Mouse (Mus musculus) hindbrain, embryonic 15.5 days (tissue): ENCODE measurements around the gene Bard1. TPM values are rescaled to one million over a fixed set of nuclear protein-coding genes. Genes with fewer than 3 reads are reported as not detected.

Experiments
- ATAC-seq: fragments of 200-750 bp; cut with Nextera tagmentation; 2 replicates; pipeline ENCODE4 v1.8.0; 2017; ENCODE audit warnings: low read depth, moderate number of reproducible peaks, moderate TSS enrichment; ENCODE audit not compliant: low FRiP score
- H3K27ac ChIP-seq: fragments of 300-500 bp; sonication (generic); replicated peaks from 2 replicates; pipeline ENCODE4 v1.5.1; 2015; ENCODE audit warnings: mild to moderate bottlenecking, inconsistent platforms
- H3K27me3 ChIP-seq: fragments of 300-500 bp; sonication (generic); 2 replicates; pipeline ENCODE4 v1.6.1; 2015; ENCODE audit warnings: control low read depth, inconsistent platforms
- H3K36me3 ChIP-seq: fragments of 300-500 bp; sonication (generic); 2 replicates; pipeline ENCODE4 v1.6.1; 2015; ENCODE audit warnings: control low read depth, inconsistent platforms
- H3K4me1 ChIP-seq: fragments of 300-500 bp; sonication (generic); replicated peaks from 2 replicates; pipeline ENCODE4 v1.6.1; 2015; ENCODE audit warnings: control low read depth, inconsistent platforms
- H3K4me2 ChIP-seq: fragments of 300-500 bp; sonication (generic); 2 replicates; pipeline ENCODE4 v1.6.1; 2015; ENCODE audit warnings: moderate library complexity, mild to moderate bottlenecking, inconsistent platforms
- H3K4me3 ChIP-seq: fragments of 300-500 bp; sonication (generic); 2 replicates; pipeline ENCODE4 v1.5.1; 2015; ENCODE audit warnings: mild to moderate bottlenecking, inconsistent platforms
- H3K9ac ChIP-seq: fragments of 300-500 bp; sonication (generic); 2 replicates; pipeline ENCODE4 v1.6.1; 2015; ENCODE audit warnings: inconsistent platforms
- H3K9me3 ChIP-seq: fragments of 300-500 bp; sonication (generic); 2 replicates; pipeline ENCODE4 v1.6.1; 2016; ENCODE audit warnings: control low read depth, inconsistent platforms
- WGBS: fragments of 180-500 bp; shearing (Covaris S2); methylation state at CpG from one replicate; pipeline ENCODE4 v1.1.7; 2015; 5-methylcytosine and 5-hydroxymethylcytosine counted together
- polyA plus RNA-seq: library from polyadenylated mRNA; unstranded; fragments of >200 nt; fragmentation: Nextera tagmentation; extraction: Ambion mirVana; gene quantifications from 2 replicates; pipeline ENCODE4 v1.2.1, GENCODE M21; 2015

The Bard1 gene
- polyA plus RNA-seq, 1 experiment from 2014 or later, result 0.69 TPM

DNA sequence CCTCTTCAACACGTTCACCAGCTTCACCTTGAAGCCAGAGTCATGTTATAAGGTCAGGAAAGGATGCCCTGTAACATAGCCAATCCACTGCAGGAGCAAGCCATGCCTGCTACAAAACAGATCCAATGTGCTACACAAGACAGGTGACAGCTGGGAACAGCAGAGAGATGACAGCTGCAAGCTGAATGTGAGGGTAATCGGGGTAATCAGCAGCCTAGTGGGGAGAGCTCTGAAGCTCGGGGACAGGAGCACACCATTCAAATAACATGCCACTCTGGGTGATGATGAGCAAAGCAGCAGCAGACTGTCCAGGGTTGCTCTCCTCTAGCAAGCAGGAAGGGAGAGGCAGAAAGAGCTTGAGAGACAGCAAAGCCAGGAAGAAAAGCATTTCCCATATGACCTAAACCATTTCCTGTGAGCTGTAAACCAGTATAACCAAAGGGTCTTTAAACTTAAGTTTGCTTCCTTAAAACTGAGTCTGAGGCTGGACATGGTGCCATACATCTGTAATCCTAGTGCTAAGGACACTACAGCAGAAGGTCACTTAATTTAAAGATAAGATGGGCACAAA, 2.9 kb downstream of the Bard1 start:
- whole genome bisulfite sequencing, result 33% methylated on average over 3 of the region's 3 CpGs
- H3K36me3 ChIP-seq, result no peaks in the 10 kb centered on the region
- no peak overlapping the region for H3K4me2 ChIP-seq

DNA sequence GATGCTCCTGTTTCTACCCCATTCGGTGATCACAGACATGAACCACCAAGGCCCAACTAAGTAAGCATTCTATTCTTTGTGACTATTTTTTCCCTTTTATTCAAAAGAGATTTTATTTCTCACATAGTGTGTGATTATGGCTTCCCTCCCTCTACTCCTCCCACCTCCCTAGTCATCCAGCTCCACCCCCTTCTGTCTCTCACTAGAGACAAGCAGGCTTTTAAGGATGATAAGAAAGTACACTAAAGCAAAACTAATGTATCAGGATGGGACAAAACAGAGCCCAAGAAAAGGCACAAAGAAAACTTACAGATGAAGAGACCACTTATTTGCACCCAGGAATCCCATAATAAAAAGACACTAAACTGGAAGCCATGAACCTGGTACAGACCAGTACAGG, 6.9 kb downstream of the Bard1 start:
- Histone ChIP-seq H3K27me3 (no peaks in the 10 kb centered on the region), H3K27ac (no peak overlapping the region), H3K9ac (no peak overlapping the region), H3K9me3 (no peaks in the 10 kb centered on the region), H3K36me3 (no peaks in the 10 kb centered on the region), H3K4me1 (0 out of 2 replicates have a peak, but pooled peaks cover 5% of the 10 kb centered on the region), H3K4me2 (no peak overlapping the region), H3K4me3 (no peak overlapping the region)
- WGBS, result 96% methylated on average over 1 of the region's 1 CpGs
- no peak for ATAC-seq

More for the DNA sequence above, 2.9 kb downstream of the Bard1 start:
- no peak for ATAC-seq
- no peak overlapping the region for H3K4me3 ChIP-seq
- no peak overlapping the region for H3K9ac ChIP-seq
- H3K27me3 ChIP-seq, result no peaks in the 10 kb centered on the region
- H3K9me3 ChIP-seq, result no peaks in the 10 kb centered on the region
- peaks cover 12% of the 10 kb centered on the region for H3K4me1 ChIP-seq
- H3K27ac ChIP-seq, result no peak overlapping the region

DNA sequence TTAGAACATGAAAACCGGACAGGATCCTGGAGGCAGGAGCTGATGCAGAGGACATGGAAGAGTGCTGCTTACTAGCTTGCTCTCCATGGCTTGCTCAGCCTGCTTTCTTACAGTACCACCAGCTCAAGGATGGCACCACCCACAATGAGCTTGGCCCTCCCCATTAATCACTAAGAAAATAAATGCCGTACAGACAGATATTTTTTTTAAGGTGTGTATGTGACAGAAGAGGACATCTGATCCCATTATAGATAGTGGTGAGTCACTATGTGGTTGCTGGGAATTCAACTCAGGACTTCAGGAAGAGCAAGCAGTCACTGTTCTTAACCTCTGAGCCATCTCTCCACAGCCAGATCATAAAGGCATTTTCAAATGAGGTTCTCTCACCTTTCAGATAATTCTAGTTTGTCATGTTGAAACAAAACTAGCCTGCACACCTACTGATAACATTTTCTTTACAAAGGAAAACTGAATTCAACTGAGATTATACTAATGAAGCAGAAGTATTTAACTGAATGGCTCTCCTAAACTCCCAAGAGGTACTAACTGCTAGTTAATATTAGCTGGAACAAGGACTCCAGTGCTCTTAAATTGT, 7.6 kb downstream of the Bard1 start:
- no peak overlapping the region for H3K4me2 ChIP-seq
- no peak overlapping the region for H3K9ac ChIP-seq
- no peak overlapping the region for H3K4me3 ChIP-seq
- H3K27ac ChIP-seq, result no peak overlapping the region
- no peak for ATAC-seq
- 0 out of 2 replicates have a peak, but pooled peaks cover 5% of the 10 kb centered on the region for H3K4me1 ChIP-seq
- no peaks in the 10 kb centered on the region for H3K36me3 ChIP-seq
- H3K9me3 ChIP-seq, result no peaks in the 10 kb centered on the region
- no peaks in the 10 kb centered on the region for H3K27me3 ChIP-seq
- 86% methylated on average over 2 of the region's 2 CpGs for WGBS

DNA sequence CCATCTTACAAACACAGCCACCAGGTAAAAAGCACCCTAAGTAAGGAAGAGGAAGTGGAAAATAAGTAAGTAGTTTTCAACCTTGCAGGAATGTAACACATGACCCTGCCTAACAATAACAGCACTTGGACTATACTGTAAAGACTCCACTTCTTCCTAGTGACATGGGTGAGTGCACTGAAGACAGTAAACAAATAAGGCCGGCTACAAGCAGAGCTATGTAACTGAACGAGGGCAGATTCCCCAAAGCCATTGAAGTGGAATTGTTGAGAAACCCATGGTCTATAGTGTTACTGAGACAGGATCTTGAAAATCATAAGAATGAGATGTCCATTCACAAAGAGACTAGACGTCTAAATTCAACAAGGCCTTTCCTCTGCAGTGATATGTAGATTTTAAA, 27.3 kb downstream of the Bard1 start:
- Histone ChIP-seq H3K9me3 (no peaks in the 10 kb centered on the region), H3K4me3 (no peak overlapping the region), H3K27ac (no peak overlapping the region), H3K36me3 (no peaks in the 10 kb centered on the region), H3K4me2 (no peak overlapping the region), H3K9ac (no peak overlapping the region), H3K4me1 (no peaks in the 10 kb centered on the region), H3K27me3 (no peaks in the 10 kb centered on the region)
- no peak for ATAC-seq
- WGBS, result 64% methylated on average over 3 of the region's 3 CpGs

DNA sequence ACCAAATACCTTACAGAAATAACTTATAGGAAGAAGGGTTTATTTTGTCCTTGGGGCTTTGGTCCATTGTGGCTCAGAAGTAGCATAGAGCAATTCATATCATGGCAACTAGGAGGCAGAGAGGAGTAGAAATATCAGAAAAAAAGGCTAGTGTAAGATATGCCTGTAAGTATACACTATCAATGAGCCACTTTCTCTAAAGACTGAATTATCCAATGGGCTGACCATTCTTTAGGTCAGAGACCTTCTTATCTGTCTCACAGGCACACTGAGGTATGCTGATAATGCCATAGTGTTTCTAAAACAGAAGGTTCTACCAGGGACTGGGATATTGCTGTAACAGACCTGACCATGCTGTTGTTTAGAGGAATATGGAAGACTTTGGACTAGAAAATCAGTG, 32.2 kb downstream of the Bard1 start:
- no peak for ATAC-seq
- H3K36me3 ChIP-seq, result no peaks in the 10 kb centered on the region
- no peaks in the 10 kb centered on the region for H3K27me3 ChIP-seq
- H3K4me2 ChIP-seq, result no peak overlapping the region
- no peak overlapping the region for H3K4me3 ChIP-seq
- H3K9ac ChIP-seq, result no peak overlapping the region
- no peaks in the 10 kb centered on the region for H3K4me1 ChIP-seq
- no peaks in the 10 kb centered on the region for H3K9me3 ChIP-seq
- H3K27ac ChIP-seq, result no peak overlapping the region

DNA sequence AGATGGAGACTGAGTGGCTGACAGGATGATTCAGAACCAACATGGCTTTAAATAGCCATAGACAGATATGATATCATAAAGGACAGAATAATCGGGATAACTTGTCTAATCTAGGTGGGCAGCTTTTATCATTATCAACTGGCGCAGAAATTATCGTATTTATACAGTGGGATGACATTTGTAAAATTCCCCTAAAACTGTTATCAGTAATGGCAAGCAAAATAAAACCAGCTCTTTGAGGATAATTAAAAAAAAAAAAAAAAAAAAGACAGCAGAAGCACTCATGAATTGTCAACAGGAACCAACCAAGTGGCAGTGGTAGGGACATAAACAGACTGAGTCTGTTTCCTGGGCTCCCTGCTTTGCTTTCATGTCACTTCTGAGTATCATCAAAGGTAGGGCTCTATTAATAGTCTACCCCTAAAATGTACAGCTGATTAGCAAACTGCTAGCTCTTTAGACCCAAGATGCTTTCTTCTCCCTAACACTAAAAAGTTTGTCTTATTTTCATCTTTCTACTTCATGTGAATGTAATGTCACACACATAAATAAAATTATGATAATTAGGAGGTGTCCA, 34.1 kb downstream of the Bard1 start:
- no peak overlapping the region for H3K9ac ChIP-seq
- no peak overlapping the region for H3K4me2 ChIP-seq
- H3K27ac ChIP-seq, result no peak overlapping the region
- H3K4me3 ChIP-seq, result no peak overlapping the region
- no peaks in the 10 kb centered on the region for H3K36me3 ChIP-seq
- no peaks in the 10 kb centered on the region for H3K27me3 ChIP-seq
- no peaks in the 10 kb centered on the region for H3K4me1 ChIP-seq
- WGBS, result 93% methylated on average over 3 of the region's 3 CpGs
- no peak for ATAC-seq
- no peaks in the 10 kb centered on the region for H3K9me3 ChIP-seq

DNA sequence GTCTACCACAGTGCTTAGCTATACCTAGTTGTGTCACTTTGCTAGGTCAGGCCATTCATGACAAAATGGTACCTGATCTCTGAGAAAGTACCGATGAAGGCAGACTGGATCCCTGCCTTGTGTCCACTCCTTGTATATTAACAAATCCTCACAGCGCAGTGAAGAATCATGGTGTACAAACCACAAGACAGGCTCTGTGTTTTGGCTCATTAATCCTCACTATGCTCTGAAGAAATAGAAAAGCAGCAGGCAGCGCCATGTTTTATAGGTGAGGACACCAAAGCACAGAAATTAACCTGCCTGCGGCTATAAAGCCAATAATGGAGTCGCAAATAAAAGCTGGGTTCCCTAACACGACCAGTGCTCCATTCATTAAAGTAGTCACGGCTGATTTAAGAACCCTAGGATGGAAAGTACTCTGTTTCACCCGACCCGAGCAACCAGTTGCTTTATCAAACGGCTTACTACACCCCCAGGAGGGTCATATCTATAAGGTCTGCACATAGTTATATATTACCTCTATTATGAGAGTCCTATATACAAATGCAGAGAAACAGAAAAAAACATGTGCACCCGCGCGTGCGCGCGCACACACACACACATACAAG, 39.0 kb downstream of the Bard1 start:
- no peaks in the 10 kb centered on the region for H3K36me3 ChIP-seq
- WGBS, result 74% methylated on average over 16 of the region's 16 CpGs
- no peak for ATAC-seq
- no peaks in the 10 kb centered on the region for H3K4me1 ChIP-seq
- H3K9ac ChIP-seq, result no peak overlapping the region
- no peak overlapping the region for H3K4me2 ChIP-seq
- H3K27me3 ChIP-seq, result no peaks in the 10 kb centered on the region
- no peaks in the 10 kb centered on the region for H3K9me3 ChIP-seq
- H3K4me3 ChIP-seq, result no peak overlapping the region
- H3K27ac ChIP-seq, result no peak overlapping the region

DNA sequence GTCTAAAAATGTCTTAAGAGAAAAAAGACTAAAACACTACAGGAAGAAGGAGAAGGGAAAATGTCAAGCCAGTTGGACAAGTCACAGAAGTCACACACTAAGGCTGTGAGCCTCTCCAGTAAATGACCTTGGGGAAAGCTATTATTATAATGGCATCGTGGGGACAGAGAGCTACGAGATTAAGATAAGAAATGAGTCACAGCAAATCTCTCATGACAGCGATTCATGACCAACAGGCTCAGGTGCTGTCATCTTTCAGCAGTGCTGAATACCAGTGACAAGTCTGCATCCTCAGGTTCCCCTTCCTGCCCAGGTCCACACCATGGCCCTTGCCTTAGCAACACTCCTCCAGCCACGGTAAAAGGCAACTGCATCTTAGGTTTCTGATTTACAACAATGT, 46.8 kb downstream of the Bard1 start:
- Histone ChIP-seq H3K9me3 (no peaks in the 10 kb centered on the region), H3K4me2 (no peak overlapping the region), H3K27ac (no peak overlapping the region), H3K9ac (no peak overlapping the region), H3K4me1 (no peaks in the 10 kb centered on the region), H3K4me3 (no peak overlapping the region), H3K27me3 (no peaks in the 10 kb centered on the region), H3K36me3 (no peaks in the 10 kb centered on the region)
- ATAC-seq, result no peak
- WGBS, result 70% methylated on average over 4 of the region's 4 CpGs

DNA sequence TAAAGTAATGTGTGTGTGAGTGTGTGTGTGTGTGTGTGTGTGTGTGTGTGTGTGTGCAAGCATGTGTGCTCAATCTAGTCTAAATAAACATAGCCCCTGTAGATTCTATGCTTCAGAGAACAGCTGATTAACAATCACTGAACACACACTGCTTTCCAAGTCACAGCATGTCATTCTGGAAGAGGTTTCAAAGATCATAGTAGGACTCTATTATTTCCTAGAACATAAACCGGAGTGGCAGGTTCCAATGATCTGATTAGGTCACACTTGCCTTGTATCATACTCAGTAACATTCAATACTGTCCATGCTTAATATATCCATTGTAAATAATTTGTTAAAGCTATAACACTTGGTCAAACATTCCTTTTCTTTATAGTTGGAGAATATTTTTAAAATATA, 47.5 kb downstream of the Bard1 start:
- no peaks in the 10 kb centered on the region for H3K36me3 ChIP-seq
- H3K9me3 ChIP-seq, result no peaks in the 10 kb centered on the region
- no peaks in the 10 kb centered on the region for H3K4me1 ChIP-seq
- H3K4me3 ChIP-seq, result no peak overlapping the region
- no peak overlapping the region for H3K27ac ChIP-seq
- 65% methylated on average over 1 of the region's 1 CpGs for WGBS
- no peak overlapping the region for H3K4me2 ChIP-seq
- no peak for ATAC-seq
- H3K9ac ChIP-seq, result no peak overlapping the region
- H3K27me3 ChIP-seq, result no peaks in the 10 kb centered on the region

DNA sequence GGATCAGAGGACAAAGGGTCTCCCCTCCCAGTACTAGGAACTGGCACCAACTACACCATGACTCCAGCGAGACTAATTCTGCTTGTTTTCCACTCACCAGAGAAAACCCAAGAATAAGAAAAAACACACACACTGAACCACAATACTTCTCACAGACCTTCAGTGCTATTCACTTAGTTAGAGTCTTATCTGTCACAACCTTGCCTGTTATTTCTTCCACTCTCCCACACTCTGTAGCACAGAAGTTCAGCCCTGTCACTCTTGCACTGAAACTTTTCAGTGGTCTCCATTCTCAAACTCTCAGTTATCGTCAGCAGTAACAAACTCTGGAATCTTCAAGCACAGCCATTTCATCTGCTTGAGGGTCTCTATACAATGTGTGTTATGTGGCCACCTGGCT, 50.2 kb downstream of the Bard1 start:
- 86% methylated on average over 2 of the region's 2 CpGs for WGBS
- no peak overlapping the region for H3K4me2 ChIP-seq

DNA sequence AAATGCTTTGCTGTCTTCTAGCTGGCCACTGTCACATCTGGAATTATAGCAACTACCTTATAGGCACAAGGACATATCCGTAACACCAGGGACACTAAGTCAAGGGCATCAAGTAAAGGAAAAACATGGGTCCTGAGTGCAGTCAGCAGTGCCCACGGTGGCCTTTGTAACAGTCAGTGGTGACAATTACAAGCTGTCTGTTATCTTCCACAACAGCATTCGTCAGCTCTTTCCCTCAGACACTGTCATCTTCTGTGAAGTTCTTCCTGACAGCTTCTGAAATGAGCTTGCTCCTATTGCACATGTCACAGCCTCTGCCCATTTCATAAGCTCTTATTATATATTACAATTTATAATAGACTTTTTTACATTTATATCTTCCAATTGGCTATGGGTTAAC, 50.7 kb downstream of the Bard1 start:
- ATAC-seq, result no peak
- H3K27ac ChIP-seq, result no peak overlapping the region
- H3K9me3 ChIP-seq, result no peaks in the 10 kb centered on the region
- WGBS, result 92% methylated on average over 3 of the region's 3 CpGs
- no peaks in the 10 kb centered on the region for H3K4me1 ChIP-seq
- no peak overlapping the region for H3K4me3 ChIP-seq
- H3K27me3 ChIP-seq, result no peaks in the 10 kb centered on the region
- no peaks in the 10 kb centered on the region for H3K36me3 ChIP-seq
- no peak overlapping the region for H3K4me2 ChIP-seq
- no peak overlapping the region for H3K9ac ChIP-seq

More for the DNA sequence above, 50.2 kb downstream of the Bard1 start:
- Histone ChIP-seq H3K36me3 (no peaks in the 10 kb centered on the region), H3K27me3 (no peaks in the 10 kb centered on the region), H3K4me3 (no peak overlapping the region), H3K4me1 (no peaks in the 10 kb centered on the region), H3K9ac (no peak overlapping the region), H3K9me3 (no peaks in the 10 kb centered on the region), H3K27ac (no peak overlapping the region)
- no peak for ATAC-seq

DNA sequence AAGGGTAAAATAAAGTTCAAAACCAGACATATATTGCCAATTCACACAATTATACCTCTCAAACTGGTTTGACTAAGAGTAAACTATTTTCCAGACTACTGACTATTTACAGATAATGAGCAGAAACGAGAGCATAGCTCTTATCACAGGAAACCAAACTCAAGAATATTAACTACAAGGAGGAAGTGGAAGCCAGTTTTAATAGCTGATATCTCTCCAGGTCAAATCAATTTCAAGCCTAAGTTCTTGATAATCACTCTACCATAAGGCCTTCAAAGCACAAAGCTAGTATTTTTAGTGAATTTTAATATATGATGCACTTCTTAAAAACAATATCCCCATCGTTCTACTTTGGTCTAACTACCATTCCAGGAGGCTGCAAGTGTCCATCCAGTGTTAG, 57.8 kb downstream of the Bard1 start:
- Histone ChIP-seq H3K36me3 (no peaks in the 10 kb centered on the region), H3K4me1 (no peaks in the 10 kb centered on the region), H3K27ac (no peak overlapping the region), H3K4me2 (no peak overlapping the region), H3K4me3 (no peak overlapping the region), H3K27me3 (no peaks in the 10 kb centered on the region), H3K9me3 (no peaks in the 10 kb centered on the region), H3K9ac (no peak overlapping the region)
- 96% methylated on average over 2 of the region's 2 CpGs for WGBS
- no peak for ATAC-seq
